Mouse (Mus musculus) bone marrow, adult 2 months (tissue): ENCODE measurements around the gene Flywch1.

Experiments used
- CTCF ChIP-seq: fragments of 200-500 bp; IDR thresholded peaks from 2 replicates; pipeline ENCODE4 v1.5.1; 2011; ENCODE audit warnings: low read length, control low read depth; ENCODE audit not compliant: control insufficient read depth, insufficient read depth
- POLR2A ChIP-seq: fragments of 200-500 bp; IDR thresholded peaks from 2 replicates; pipeline ENCODE4 v1.6.1; 2011; ENCODE audit warnings: low read depth, mild to moderate bottlenecking, control low read depth, low read length, borderline replicate concordance; ENCODE audit not compliant: control insufficient read depth

GRCm38 (mm10) chr17:23788973-23789372 lies 17.6 kb upstream of the Flywch1 start:
- TF ChIP-seq POLR2A, result no peak
- no peak for TF ChIP-seq CTCF
